In the genomic region with DNA sequence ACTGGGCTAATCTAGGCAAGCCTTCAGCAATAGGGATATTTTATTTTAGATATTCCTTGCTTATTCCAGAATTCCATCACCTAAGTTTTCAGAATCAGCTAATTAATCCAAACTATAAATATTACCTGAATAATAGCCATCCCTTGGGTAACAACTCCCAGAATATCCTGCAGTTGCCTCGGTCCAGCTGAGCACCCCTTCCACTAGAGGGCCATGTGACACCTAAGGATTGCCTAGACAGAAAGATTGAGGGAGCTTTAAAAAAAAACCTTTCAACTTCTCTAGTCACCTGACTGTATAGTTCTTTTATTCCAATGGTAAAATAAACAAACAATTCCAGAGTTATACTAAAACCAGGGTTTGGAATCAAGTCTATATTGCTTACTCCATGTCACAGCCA, we compare ENCODE assay signal across 12 mouse cellular contexts. TPM values are rescaled to one million over a fixed set of nuclear protein-coding genes. Genes with fewer than 3 reads are reported as not detected.
DNase-seq lines count a peak whose midpoint lies in the region; ATAC-seq and TF ChIP-seq lines count a peak whose summit lies in the region.
"Had no signal": no experiment of that assay in that cellular context is flagged by ENCODE, and none has a peak within 500 bp of the region (broad histone marks: within the 10 kb centered on the region; RNA-seq: fewer than 3 reads in every experiment).

No protein-coding gene starts in this region.

- 28% methylated on average over 1 of the region's 1 CpGs for WGBS in kidney, postnatal 0 days
- WGBS in kidney, embryonic 14.5 days, result 29% methylated on average over 1 of the region's 1 CpGs
- WGBS in midbrain, postnatal 0 days, result 38% methylated on average over 1 of the region's 1 CpGs
- WGBS in midbrain, embryonic 16.5 days, result 31% methylated on average over 1 of the region's 1 CpGs
- 37% methylated on average over 1 of the region's 1 CpGs for WGBS in bone marrow, adult 2 months
- WGBS in stomach, postnatal 0 days, result 23% methylated on average over 1 of the region's 1 CpGs

- H3K27me3 ChIP-seq in kidney, postnatal 0 days (ENCODE audit: insufficient read depth, low read length), result no peaks in the 10 kb centered on the region
- H3K27me3 ChIP-seq in kidney, embryonic 14.5 days (ENCODE audit: control insufficient read depth, insufficient read depth, low read length), result no peaks in the 10 kb centered on the region
- H3K27me3 ChIP-seq in midbrain, postnatal 0 days (ENCODE audit: insufficient read depth, low read length), result no peaks in the 10 kb centered on the region
- no peaks in the 10 kb centered on the region for H3K27me3 ChIP-seq in midbrain, embryonic 16.5 days (ENCODE audit: control insufficient read depth, insufficient read depth, low read depth, low read length)
- H3K27me3 ChIP-seq in stomach, postnatal 0 days (ENCODE audit: control insufficient read depth, insufficient read depth, low read length), result no peaks in the 10 kb centered on the region
- H3K27me3 ChIP-seq: limb, embryonic 13.5 days had no signal

- H3K9me3 ChIP-seq in kidney, postnatal 0 days (replicated peaks; ENCODE audit: low read length), result no peaks in the 10 kb centered on the region
- H3K9me3 ChIP-seq in kidney, embryonic 14.5 days (ENCODE audit: control insufficient read depth, low read length), result no peaks in the 10 kb centered on the region
- no peaks in the 10 kb centered on the region for H3K9me3 ChIP-seq in midbrain, postnatal 0 days (ENCODE audit: low read length)
- no peaks in the 10 kb centered on the region for H3K9me3 ChIP-seq in midbrain, embryonic 16.5 days (replicated peaks; ENCODE audit: control insufficient read depth, low read length, poor library complexity, severe bottlenecking)
- no peaks in the 10 kb centered on the region for H3K9me3 ChIP-seq in stomach, postnatal 0 days (ENCODE audit: control insufficient read depth, low read length)
- H3K9me3 ChIP-seq: limb, embryonic 13.5 days had no signal

- TF ChIP-seq CTCF in kidney, postnatal 0 days (IDR thresholded peaks at IDR 0.05; ENCODE audit: low read depth), result peak; percentile 57
- TF ChIP-seq CTCF in midbrain, postnatal 0 days (IDR thresholded peaks at IDR 0.05), result peak; percentile 48
- TF ChIP-seq CTCF in bone marrow, adult 2 months (IDR thresholded peaks at IDR 0.05; ENCODE audit: control insufficient read depth, insufficient read depth, low read length), result peak; percentile 25; the same call in 1 of the 2 replicates
- peak; percentile 60 for TF ChIP-seq CTCF in stomach, postnatal 0 days (IDR thresholded peaks at IDR 0.05; ENCODE audit: low read depth)

- no peak for DNase-seq in kidney, postnatal 0 days (ENCODE audit: low spot score)
- no peak for DNase-seq in midbrain, postnatal 0 days (ENCODE audit: low spot score)
- DNase-seq in stomach, postnatal 0 days (ENCODE audit: low spot score), result no peak
- no peak for DNase-seq in left cerebral cortex, adult 18-20 months (ENCODE audit: low spot score in 2 of 2)
- DNase-seq in spleen, adult 18-20 months, result no peak
- DNase-seq: embryo, embryonic 11 days had no signal

- H3K9ac ChIP-seq in kidney, postnatal 0 days (ENCODE audit: low read depth, low read length), result no peak overlapping the region
- H3K9ac ChIP-seq in kidney, embryonic 14.5 days (ENCODE audit: low read depth, low read length), result no peak overlapping the region
- H3K9ac ChIP-seq in midbrain, postnatal 0 days (replicated peaks; ENCODE audit: low read length, poor library complexity, severe bottlenecking), result no peak overlapping the region
- H3K9ac ChIP-seq in midbrain, embryonic 16.5 days (ENCODE audit: low read depth, low read length), result no peak overlapping the region
- H3K9ac ChIP-seq in stomach, postnatal 0 days (ENCODE audit: low read length), result no peak overlapping the region
- H3K9ac ChIP-seq: limb, embryonic 13.5 days had no signal

- no peak overlapping the region for H3K4me3 ChIP-seq in kidney, postnatal 0 days (replicated peaks; ENCODE audit: low read depth, low read length)
- no peak overlapping the region for H3K4me3 ChIP-seq in kidney, embryonic 14.5 days (ENCODE audit: low read length)
- H3K4me3 ChIP-seq in midbrain, postnatal 0 days (ENCODE audit: low read depth, low read length), result no peak overlapping the region
- H3K4me3 ChIP-seq in midbrain, embryonic 16.5 days (ENCODE audit: low read depth, low read length), result no peak overlapping the region
- no peak overlapping the region for H3K4me3 ChIP-seq in bone marrow, adult 2 months (replicated peaks; ENCODE audit: control insufficient read depth, low read depth, low read length)
- H3K4me3 ChIP-seq in stomach, postnatal 0 days (ENCODE audit: low read depth, low read length), result no peak overlapping the region
- H3K4me3 ChIP-seq: limb, embryonic 13.5 days had no signal

- TF ChIP-seq EP300 in stomach, postnatal 0 days (optimal IDR thresholded peaks at IDR 0.05), result no peak

- peaks cover 14% of the 10 kb centered on the region for H3K36me3 ChIP-seq in kidney, postnatal 0 days (ENCODE audit: insufficient read depth, low read length)
- peaks cover 35% of the 10 kb centered on the region for H3K36me3 ChIP-seq in kidney, embryonic 14.5 days (ENCODE audit: control insufficient read depth, insufficient read depth, low read length)
- H3K36me3 ChIP-seq in midbrain, postnatal 0 days (ENCODE audit: insufficient read depth, low read length), result peaks cover 11% of the 10 kb centered on the region
- H3K36me3 ChIP-seq in midbrain, embryonic 16.5 days (ENCODE audit: control insufficient read depth, insufficient read depth, low read length), result peaks cover 9% of the 10 kb centered on the region
- H3K36me3 ChIP-seq in stomach, postnatal 0 days (ENCODE audit: control insufficient read depth, insufficient read depth, low read length), result peaks cover 2% of the 10 kb centered on the region; the same call in 1 of the 2 replicates

- no peaks in the 10 kb centered on the region for H3K4me1 ChIP-seq in kidney, postnatal 0 days (replicated peaks; ENCODE audit: insufficient read depth, low read length)
- no peaks in the 10 kb centered on the region for H3K4me1 ChIP-seq in kidney, embryonic 14.5 days (ENCODE audit: control insufficient read depth, insufficient read depth, low read length)
- H3K4me1 ChIP-seq in midbrain, postnatal 0 days (ENCODE audit: insufficient read depth, low read length), result no peaks in the 10 kb centered on the region
- H3K4me1 ChIP-seq in midbrain, embryonic 16.5 days (ENCODE audit: control insufficient read depth, insufficient read depth, low read length), result no peaks in the 10 kb centered on the region
- H3K4me1 ChIP-seq in bone marrow, adult 2 months (ENCODE audit: control insufficient read depth, insufficient read depth, low read length), result no peaks in the 10 kb centered on the region
- H3K4me1 ChIP-seq in stomach, postnatal 0 days (replicated peaks; ENCODE audit: control insufficient read depth, insufficient read depth), result no peaks in the 10 kb centered on the region
- H3K4me1 ChIP-seq: limb, embryonic 13.5 days had no signal

- H3K27ac ChIP-seq in kidney, postnatal 0 days, result no peak overlapping the region
- H3K27ac ChIP-seq in kidney, embryonic 14.5 days (ENCODE audit: low read depth, low read length), result no peak overlapping the region
- H3K27ac ChIP-seq in midbrain, postnatal 0 days (ENCODE audit: low read depth, low read length), result no peak overlapping the region
- no peak overlapping the region for H3K27ac ChIP-seq in midbrain, embryonic 16.5 days (ENCODE audit: low read length)
- H3K27ac ChIP-seq in bone marrow, adult 2 months (ENCODE audit: control insufficient read depth, insufficient read depth, low read depth, low read length, poor library complexity), result no peak overlapping the region
- no peak overlapping the region for H3K27ac ChIP-seq in stomach, postnatal 0 days (replicated peaks)
- H3K27ac ChIP-seq: limb, embryonic 13.5 days; macrophage had no signal

- TF ChIP-seq POLR2A in bone marrow, adult 2 months (IDR thresholded peaks at IDR 0.05; ENCODE audit: borderline replicate concordance, control insufficient read depth, low read depth, low read length), result no peak

- no peak for ATAC-seq in kidney, postnatal 0 days (replicated peaks; ENCODE audit: low FRiP score, low read depth)
- ATAC-seq in kidney, embryonic 14.5 days (ENCODE audit: low FRiP score, low TSS enrichment), result no peak
- ATAC-seq in midbrain, postnatal 0 days (ENCODE audit: low FRiP score), result no peak
- ATAC-seq in midbrain, embryonic 16.5 days, result no peak
- no peak for ATAC-seq in stomach, postnatal 0 days (ENCODE audit: low FRiP score, low TSS enrichment)
- ATAC-seq: inflammation-experienced regulatory T-cells, adult 6 months had no signal

- no peak overlapping the region for H3K4me2 ChIP-seq in kidney, postnatal 0 days (ENCODE audit: low read length)
- no peak overlapping the region for H3K4me2 ChIP-seq in kidney, embryonic 14.5 days (replicated peaks; ENCODE audit: low read depth, low read length)
- no peak overlapping the region for H3K4me2 ChIP-seq in midbrain, postnatal 0 days (ENCODE audit: low read depth, low read length, poor library complexity, severe bottlenecking)
- H3K4me2 ChIP-seq in midbrain, embryonic 16.5 days (ENCODE audit: low read length), result no peak overlapping the region
- H3K4me2 ChIP-seq in stomach, postnatal 0 days (replicated peaks; ENCODE audit: low read depth), result no peak overlapping the region
- H3K4me2 ChIP-seq: limb, embryonic 13.5 days had no signal

RNA-seq across cellular contexts. Expression of gene Csrp2, which starts 42.6 kb away (rescaled TPM):
- polyA plus RNA-seq in kidney, postnatal 0 days (2015; fragmentation: Nextera tagmentation; extraction: Ambion mirVana), result 206 and 218 TPM in 2 replicates
- 157 and 158 TPM in 2 replicates for polyA plus RNA-seq in kidney, embryonic 14.5 days (2014; fragmentation: Nextera tagmentation; extraction: Ambion mirVana)
- 43.1 and 62.1 TPM in 2 replicates for total RNA-seq in midbrain, postnatal 0 days (2014; rRNA removed)
- polyA plus RNA-seq in midbrain, postnatal 0 days (2015; fragmentation: Nextera tagmentation; extraction: Ambion mirVana), result 77.0 and 80.1 TPM in 2 replicates
- 105 and 111 TPM in 2 replicates for polyA plus RNA-seq in midbrain, embryonic 16.5 days (2015; fragmentation: Nextera tagmentation; extraction: Ambion mirVana)
- 7.8 and 36.9 TPM in 2 replicates for polyA plus RNA-seq in bone marrow, adult 2 months (2011; ENCODE audit: insufficient read depth, insufficient read length, low replicate concordance, missing spikeins)
- polyA plus RNA-seq in stomach, postnatal 0 days (2015; fragmentation: Nextera tagmentation; extraction: Ambion mirVana), result 185 and 191 TPM in 2 replicates
- 1 to 10 TPM; 6.4 to 8.6 TPM for total RNA-seq in left cerebral cortex, adult 18-20 months (2021)

RNA-seq across cellular contexts. Expression of gene Zdhhc17, which starts 47.8 kb away (rescaled TPM):
- polyA plus RNA-seq in kidney, postnatal 0 days (2015; fragmentation: Nextera tagmentation; extraction: Ambion mirVana), result 18.1 and 19.2 TPM in 2 replicates
- 18.2 and 33.5 TPM in 2 replicates for polyA plus RNA-seq in kidney, embryonic 14.5 days (2014; fragmentation: Nextera tagmentation; extraction: Ambion mirVana)
- 60.9 and 63.0 TPM in 2 replicates for total RNA-seq in midbrain, postnatal 0 days (2014; rRNA removed)
- 44.4 and 44.8 TPM in 2 replicates for polyA plus RNA-seq in midbrain, postnatal 0 days (2015; fragmentation: Nextera tagmentation; extraction: Ambion mirVana)
- 60.6 and 63.9 TPM in 2 replicates for polyA plus RNA-seq in midbrain, embryonic 16.5 days (2015; fragmentation: Nextera tagmentation; extraction: Ambion mirVana)
- polyA plus RNA-seq in bone marrow, adult 2 months (2011; ENCODE audit: insufficient read depth, insufficient read length, low replicate concordance, missing spikeins), result 4.6 and 9.4 TPM in 2 replicates
- polyA plus RNA-seq in stomach, postnatal 0 days (2015; fragmentation: Nextera tagmentation; extraction: Ambion mirVana), result 6.1 and 6.4 TPM in 2 replicates
- 100 to 1,000 TPM; 115 to 121 TPM for total RNA-seq in left cerebral cortex, adult 18-20 months (2021)
